Mouse (Mus musculus): Measurements from ENCODE around the gene Ccnyl1. TPM values are rescaled to one million over a fixed set of nuclear protein-coding genes. Genes with fewer than 3 reads are reported as not detected.

Gene Ccnyl1
- polyA plus RNA-seq, 1 experiment: 81.3 TPM

DNA sequence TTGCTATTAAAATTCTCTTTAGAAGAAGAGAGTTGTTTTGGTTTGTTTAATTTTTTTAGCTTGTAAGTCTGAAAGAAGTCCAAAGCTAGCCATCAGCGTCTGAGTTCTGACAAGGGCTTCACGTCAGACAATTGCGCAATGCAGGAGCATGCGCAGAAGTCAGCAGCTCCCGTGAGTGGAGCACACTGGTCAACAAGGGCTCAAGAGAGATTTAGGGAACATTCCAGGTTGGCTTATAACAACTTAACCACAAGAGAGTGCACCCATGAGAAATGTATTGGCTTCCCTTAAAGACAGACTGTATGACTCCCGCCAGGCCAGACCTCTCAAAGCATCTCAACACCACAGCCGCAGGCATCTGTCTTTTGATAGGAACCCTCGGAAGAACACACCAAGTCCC is 62.9 kb downstream of the Ccnyl1 start:
- TF ChIP-seq GATA1 (IDR thresholded peaks at IDR 0.05; ENCODE audit: low read length): no peak

- TF ChIP-seq GATA1 (IDR thresholded peaks at IDR 0.05; ENCODE audit: low read length): no peak
Measured at GRCm38 (mm10) chr1:64753668-64754067, 63.4 kb downstream of the Ccnyl1 start.

GRCm38 (mm10) chr1:64754658-64755057 is 64.4 kb downstream of the Ccnyl1 start:
- TF ChIP-seq GATA1 (IDR thresholded peaks at IDR 0.05; ENCODE audit: low read length): no peak

- TF ChIP-seq GATA1 (IDR thresholded peaks at IDR 0.05; ENCODE audit: low read length): no peak
Measured at GRCm38 (mm10) chr1:64755971-64756639, 65.8 kb downstream of the Ccnyl1 start.

GRCm38 (mm10) chr1:64756640-64757030 is 66.4 kb downstream of the Ccnyl1 start:
- no peak for TF ChIP-seq GATA1 (IDR thresholded peaks at IDR 0.05; ENCODE audit: low read length)

GRCm38 (mm10) chr1:64757254-64757653 is 67.0 kb downstream of the Ccnyl1 start:
- TF ChIP-seq GATA1 (IDR thresholded peaks at IDR 0.05; ENCODE audit: low read length): no peak

GRCm38 (mm10) chr1:64757766-64758165 is 67.5 kb downstream of the Ccnyl1 start:
- no peak for TF ChIP-seq GATA1 (IDR thresholded peaks at IDR 0.05; ENCODE audit: low read length)

GRCm38 (mm10) chr1:64761646-64762045 is 71.4 kb downstream of the Ccnyl1 start:
- no peak for TF ChIP-seq GATA1 (IDR thresholded peaks at IDR 0.05; ENCODE audit: low read length)

DNA sequence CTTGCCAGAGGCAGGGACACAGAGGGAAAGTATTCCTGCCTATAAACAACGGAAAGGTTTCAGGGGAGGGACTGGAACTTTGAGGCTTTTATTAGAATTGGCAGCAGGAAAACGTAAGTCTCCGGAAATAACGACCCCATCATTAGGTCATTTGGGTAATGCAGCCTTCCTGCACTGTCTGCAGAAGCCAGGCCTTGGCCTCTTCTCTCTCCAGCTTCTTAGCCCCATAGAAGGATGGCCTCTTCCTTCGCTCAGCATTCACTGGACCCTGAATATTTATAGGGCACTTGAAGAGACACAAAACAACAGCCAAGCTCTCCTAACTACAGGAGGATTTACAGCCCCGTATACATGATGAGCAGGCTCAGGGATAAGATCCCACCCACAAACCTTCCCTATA is 79.9 kb downstream of the Ccnyl1 start:
- no peak for TF ChIP-seq GATA1 (IDR thresholded peaks at IDR 0.05; ENCODE audit: low read length)

DNA sequence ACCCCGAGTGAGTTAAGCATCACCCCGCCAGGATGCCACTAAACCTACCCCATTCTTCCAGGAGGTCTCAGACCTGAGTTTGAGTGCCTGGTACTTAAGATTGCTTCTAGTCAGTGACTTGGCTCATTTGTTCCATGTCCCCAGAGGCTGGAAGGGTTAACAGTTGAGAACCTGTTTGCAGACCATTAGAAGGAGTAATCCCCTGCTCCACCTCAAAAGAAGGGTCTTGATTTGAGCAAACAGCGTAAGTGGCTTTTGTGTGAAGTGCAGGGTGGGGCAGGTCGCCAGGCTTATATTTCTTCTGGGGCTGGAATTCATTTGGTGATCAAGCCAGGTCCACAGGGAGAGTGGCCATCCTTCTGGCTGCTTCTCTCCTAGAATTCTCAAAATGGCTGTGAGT is 83.0 kb downstream of the Ccnyl1 start:
- no peak for TF ChIP-seq GATA1 (IDR thresholded peaks at IDR 0.05; ENCODE audit: low read length)

Other genes with a start within 250 kb of the Ccnyl1 start
- gene Creb1, start 157.8 kb upstream of the Ccnyl1 start, polyA plus RNA-seq (2012): 15.5 and 21.2 TPM in 2 replicates
- 11.7 and 22.5 TPM in 2 replicates for gene Mettl21a, start 73.2 kb upstream of the Ccnyl1 start, polyA plus RNA-seq (2012)
- gene Fzd5, start 47.3 kb downstream of the Ccnyl1 start, polyA plus RNA-seq (2012): 10.2 and 13.7 TPM in 2 replicates

Data from G1E-ER4 (cell line).